Mouse (Mus musculus): ENCODE results near the gene Dlg3.

The Dlg3 gene

GRCm38 (mm10) chrX:100767181-100767884 lies at the start of gene Dlg3:
TSS of gene Dlg3 (plus strand) at chrX:100767722.
- DNase-seq: peak; percentile 23 to 29

- no peak for DNase-seq
Observed at GRCm38 (mm10) chrX:100728947-100729346, 38.6 kb upstream of the Dlg3 start.

GRCm38 (mm10) chrX:100729665-100730188 lies 37.8 kb upstream of the Dlg3 start, which contains the start of gene Gdpd2:
TSS of gene Gdpd2 (plus strand) at chrX:100729873.
- no peak for DNase-seq

- no peak for DNase-seq
Observed at GRCm38 (mm10) chrX:100730266-100730665, 37.3 kb upstream of the Dlg3 start.

GRCm38 (mm10) chrX:100734359-100734758 lies 33.2 kb upstream of the Dlg3 start:
- no peak for DNase-seq

- DNase-seq: peak; percentile 28 to 46
Observed at GRCm38 (mm10) chrX:100738918-100739317, 28.6 kb upstream of the Dlg3 start.

GRCm38 (mm10) chrX:100739443-100739842 lies 28.1 kb upstream of the Dlg3 start:
- DNase-seq: no peak

GRCm38 (mm10) chrX:100740785-100741184 lies 26.7 kb upstream of the Dlg3 start:
- no peak for DNase-seq

- peak; percentile 46 to 55 for DNase-seq
Observed at GRCm38 (mm10) chrX:100741940-100742339, 25.6 kb upstream of the Dlg3 start.

GRCm38 (mm10) chrX:100765855-100766254 lies 1.7 kb upstream of the Dlg3 start:
- peak; percentile 41 to 44 for DNase-seq

GRCm38 (mm10) chrX:100767885-100768626 lies 534 bp downstream of the Dlg3 start:
- no peak for DNase-seq

- no peak for DNase-seq
Observed at GRCm38 (mm10) chrX:100769281-100769680, 1.8 kb downstream of the Dlg3 start.

- peak; percentile 71 to 73 for DNase-seq
Observed at GRCm38 (mm10) chrX:100774341-100774811, 6.9 kb downstream of the Dlg3 start.

GRCm38 (mm10) chrX:100775405-100775804 lies 7.9 kb downstream of the Dlg3 start:
- DNase-seq: no peak

- DNase-seq: peak; percentile 42 to 47
Observed at GRCm38 (mm10) chrX:100776494-100776893, 9.0 kb downstream of the Dlg3 start.

GRCm38 (mm10) chrX:100776985-100777654 lies 9.6 kb downstream of the Dlg3 start:
- peak; percentile 51 to 56 for DNase-seq

- no peak for DNase-seq
Observed at GRCm38 (mm10) chrX:100777655-100778234, 10.2 kb downstream of the Dlg3 start.

- DNase-seq: no peak
Observed at GRCm38 (mm10) chrX:100778397-100778796, 10.9 kb downstream of the Dlg3 start.

- no peak for DNase-seq
Observed at GRCm38 (mm10) chrX:100789322-100789721, 21.8 kb downstream of the Dlg3 start.

- no peak for DNase-seq
Observed at GRCm38 (mm10) chrX:100796041-100796740, 28.7 kb downstream of the Dlg3 start.

GRCm38 (mm10) chrX:100796741-100797090 lies 29.2 kb downstream of the Dlg3 start:
- no peak for DNase-seq

GRCm38 (mm10) chrX:100797370-100797769 lies 29.8 kb downstream of the Dlg3 start:
- no peak for DNase-seq
